Mouse (Mus musculus) frontal cortex, postnatal 14 days (tissue): Measurements from ENCODE around the gene Dstyk.
"Not testable (repeated sequence)": the region's sequence is repeated elsewhere in the genome, so short reads cannot be mapped to it uniquely, and the experiment has no call there.

Experiments used
- DNase-seq, 2 experiments: peaks; one replicate each; pipeline ENCODE4 v3.0.0; 2022; ENCODE audit warnings: low spot score in 2 of 2

Gene Dstyk

GRCm38 (mm10) chr1:132436960-132437359 lies 19.6 kb downstream of the Dstyk start:
- no peak for DNase-seq

DNA sequence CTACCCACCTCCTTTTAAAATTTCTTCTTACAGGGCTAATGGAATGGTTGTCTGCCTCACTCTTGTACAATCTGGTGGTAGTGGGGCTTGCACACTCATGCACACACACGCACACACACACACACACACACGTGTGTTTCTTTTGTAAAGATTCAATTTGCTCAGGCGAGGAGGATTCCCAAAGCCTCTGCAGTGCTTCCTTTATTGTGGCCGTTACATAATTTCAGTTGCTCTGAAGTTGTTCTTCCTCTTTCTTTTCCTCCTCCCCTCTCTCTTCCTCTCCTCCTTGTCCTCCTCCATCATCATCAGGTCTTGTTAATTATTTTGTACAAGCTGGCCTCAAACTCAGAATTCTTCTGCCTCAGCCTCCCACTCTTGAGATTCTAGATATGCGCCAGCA lies 20.0 kb downstream of the Dstyk start:
- no peak for DNase-seq

DNA sequence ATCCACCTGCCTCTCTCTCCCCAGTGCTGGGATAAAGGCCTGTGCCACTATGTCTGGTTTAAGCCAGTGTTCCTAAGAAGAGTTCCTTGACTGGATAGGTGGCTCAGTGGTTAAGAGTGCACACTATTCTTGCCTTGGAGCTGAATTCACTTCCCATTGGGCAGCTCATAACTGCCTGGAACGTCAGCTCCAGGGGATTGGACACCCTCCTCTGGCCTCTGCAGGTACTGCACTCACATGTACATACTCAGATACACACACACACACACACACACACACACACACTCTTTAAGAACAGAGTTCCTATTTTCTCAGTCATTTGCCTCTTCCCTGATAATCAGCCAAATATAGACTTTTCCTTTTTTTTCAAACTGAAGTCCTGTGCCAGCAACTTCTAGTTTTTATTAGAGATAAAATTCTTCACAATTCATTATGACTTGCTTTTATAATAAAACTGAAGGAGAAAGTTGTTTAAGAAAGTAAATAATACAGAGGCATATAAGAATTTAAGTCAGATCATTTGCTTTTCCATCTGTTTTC lies 23.6 kb downstream of the Dstyk start:
- DNase-seq: no peak

DNA sequence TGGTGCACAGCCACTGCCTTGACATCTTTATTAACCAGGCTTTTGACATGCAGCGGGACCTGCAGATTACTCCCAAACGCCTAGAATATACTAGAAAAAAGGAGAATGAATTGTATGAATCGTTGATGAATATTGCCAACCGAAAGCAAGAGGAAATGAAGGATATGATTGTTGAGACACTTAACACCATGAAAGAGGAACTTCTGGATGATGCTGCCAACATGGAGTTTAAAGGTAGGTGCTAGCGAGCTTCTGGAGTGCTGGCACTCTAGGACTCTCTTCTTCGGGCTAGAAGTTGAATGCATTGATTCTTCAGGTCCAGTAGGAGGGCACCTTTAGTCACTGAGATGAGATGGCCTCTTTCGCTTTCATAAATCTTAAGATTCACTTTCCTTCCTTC lies 32.4 kb downstream of the Dstyk start:
- no peak for DNase-seq

- DNase-seq: no peak
Measured at GRCm38 (mm10) chr1:132464651-132465050, 47.3 kb downstream of the Dstyk start.

DNA sequence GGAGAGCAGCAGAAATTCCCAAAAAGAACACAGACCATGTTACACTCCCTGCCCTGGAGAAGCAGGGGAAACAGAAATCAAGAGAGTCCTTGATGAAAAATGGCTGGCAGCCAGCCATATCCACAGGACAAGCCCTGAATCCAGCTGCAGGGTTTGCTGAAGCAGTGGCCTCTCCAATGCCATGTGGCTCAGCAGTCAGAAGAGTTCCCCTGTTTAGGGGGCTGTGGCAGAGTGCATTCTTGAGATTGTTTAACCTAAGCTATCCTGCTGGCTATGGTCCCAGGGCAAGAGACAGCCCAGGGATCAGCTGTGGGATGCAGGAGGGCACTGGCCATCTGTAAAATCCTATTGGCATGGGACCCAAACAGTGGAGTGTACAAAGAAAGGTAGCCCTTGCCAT lies 51.6 kb downstream of the Dstyk start:
- DNase-seq: no peak

- no peak for DNase-seq
Measured at GRCm38 (mm10) chr1:132469519-132469918, 52.2 kb downstream of the Dstyk start.

DNA sequence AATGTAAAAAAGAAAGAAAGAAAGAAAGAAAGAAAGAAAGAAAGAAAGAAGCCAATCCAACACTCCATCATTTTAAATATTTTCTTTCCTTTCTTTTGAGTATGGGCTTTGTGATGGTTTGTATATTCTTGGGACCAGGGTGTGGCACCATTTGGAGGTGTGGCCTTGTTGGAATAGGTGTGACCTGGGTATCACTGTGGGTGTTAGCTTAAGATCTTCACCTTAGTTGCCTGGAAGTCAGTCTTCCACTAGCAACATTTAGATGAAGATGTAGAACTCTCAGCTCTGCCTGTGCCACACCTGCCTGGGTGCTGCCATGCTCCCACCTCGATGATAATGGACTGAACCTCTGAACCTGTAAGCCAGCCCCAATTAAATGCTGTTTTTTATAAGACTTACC lies 52.7 kb downstream of the Dstyk start:
- DNase-seq: not testable (repeated sequence)

GRCm38 (mm10) chr1:132471032-132471431 lies 53.7 kb downstream of the Dstyk start:
- DNase-seq: no peak

- no peak for DNase-seq
Measured at GRCm38 (mm10) chr1:132471499-132471898, 54.1 kb downstream of the Dstyk start.

GRCm38 (mm10) chr1:132472537-132472936 lies 55.2 kb downstream of the Dstyk start:
- DNase-seq: no peak

DNA sequence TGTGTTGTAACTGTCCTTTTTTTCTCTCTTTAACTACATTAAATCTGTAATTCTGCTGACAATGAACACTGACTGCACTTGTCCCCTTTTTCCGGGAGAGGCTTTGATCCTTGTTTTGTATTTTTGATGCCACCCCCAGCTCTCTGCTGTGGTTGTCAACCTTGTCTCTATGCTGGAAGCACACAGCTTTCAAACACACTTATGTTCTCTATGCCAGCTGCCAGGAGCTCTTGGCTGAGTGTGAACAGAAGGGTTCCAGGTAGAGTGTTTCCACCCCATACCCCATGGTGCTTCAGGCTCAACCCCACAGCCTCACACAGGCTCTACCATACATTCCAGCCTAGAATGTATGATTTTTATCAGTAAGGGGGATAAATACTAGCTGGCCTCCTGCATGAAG lies 57.1 kb downstream of the Dstyk start:
- DNase-seq: no peak

DNA sequence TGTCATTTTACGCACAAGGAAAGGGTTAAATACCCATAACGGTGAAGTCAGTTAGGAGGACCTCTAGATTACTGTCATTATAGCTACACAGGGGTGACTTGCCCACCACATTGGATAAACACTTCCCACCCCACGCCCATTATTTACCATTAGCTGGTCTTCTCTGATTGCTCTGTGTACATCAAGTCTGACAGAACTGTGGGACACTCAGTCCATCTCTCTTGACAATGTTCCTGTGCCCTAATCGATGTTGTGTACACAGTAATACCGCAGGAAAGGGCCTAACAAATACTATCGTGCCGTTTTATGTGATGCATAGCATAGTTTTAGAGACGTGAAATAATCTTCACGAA lies 59.2 kb downstream of the Dstyk start:
- DNase-seq: no peak

DNA sequence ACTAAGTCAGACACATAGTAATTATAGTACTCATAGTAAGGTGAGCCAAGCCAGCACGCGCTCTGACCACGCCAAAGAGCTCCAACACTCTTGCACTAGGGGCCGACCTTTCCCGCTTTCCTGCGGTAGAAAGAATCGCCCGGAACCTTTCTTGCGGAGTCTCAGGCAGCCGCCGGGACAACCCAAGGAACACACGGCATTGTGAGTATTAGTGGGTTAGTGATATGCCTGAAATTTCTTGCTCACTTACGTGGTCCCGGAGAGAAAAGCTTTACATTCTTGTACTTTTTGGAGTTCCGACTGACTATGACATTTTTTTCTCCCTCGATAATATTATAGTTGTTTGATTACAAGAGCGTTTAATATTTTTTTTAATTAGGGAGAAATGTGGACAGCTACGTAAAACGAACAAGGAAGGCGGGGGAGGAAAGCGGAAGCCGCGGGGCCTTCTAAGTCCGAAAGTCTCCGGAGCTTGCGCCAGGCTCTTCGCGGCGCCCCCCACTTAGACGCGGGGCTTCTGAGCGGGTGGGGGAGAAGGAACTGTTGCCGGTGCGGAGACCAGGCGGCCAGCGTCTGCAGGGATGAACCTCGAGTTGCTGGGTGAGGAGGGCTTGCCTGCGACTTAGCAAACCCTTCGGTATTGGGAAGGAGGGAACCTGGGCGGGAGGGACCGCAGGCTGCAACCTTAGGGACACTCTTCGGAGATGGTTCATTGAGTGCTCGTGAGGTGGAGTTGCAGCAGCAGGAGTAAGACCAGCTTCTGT lies 59.8 kb downstream of the Dstyk start, which contains the start of gene Rbbp5:
TSS of gene Rbbp5 (plus strand) at position 438 of the 764 bp plus-strand sequence.
- peak; percentile 76 to 78 for DNase-seq

DNA sequence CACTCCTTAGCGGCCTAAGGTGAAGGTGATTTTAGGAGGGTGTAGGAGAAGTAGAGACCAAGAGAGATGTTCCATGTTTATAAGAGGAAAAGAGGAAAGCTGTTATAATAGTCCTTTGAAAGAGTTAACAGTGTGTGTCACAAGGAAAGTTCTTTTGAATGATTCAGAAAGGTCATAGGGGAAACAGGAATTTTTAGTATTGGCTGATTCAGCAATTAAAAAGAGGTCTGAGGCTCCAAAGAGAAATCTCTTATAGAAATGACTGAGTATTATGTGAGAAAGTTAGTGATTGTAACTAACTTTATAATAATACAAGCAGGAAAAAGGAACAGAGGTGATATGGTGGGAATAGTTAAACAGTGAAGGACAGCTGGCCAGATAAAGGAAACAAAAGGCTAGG lies 62.1 kb downstream of the Dstyk start:
- DNase-seq: no peak

- DNase-seq: no peak
Measured at GRCm38 (mm10) chr1:132481619-132482018, 64.3 kb downstream of the Dstyk start.

GRCm38 (mm10) chr1:132483234-132483633 lies 65.9 kb downstream of the Dstyk start:
- no peak for DNase-seq

- DNase-seq: no peak
Measured at GRCm38 (mm10) chr1:132483759-132484158, 66.4 kb downstream of the Dstyk start.

- DNase-seq: no peak
Measured at GRCm38 (mm10) chr1:132500535-132500934, 83.2 kb downstream of the Dstyk start.

DNA sequence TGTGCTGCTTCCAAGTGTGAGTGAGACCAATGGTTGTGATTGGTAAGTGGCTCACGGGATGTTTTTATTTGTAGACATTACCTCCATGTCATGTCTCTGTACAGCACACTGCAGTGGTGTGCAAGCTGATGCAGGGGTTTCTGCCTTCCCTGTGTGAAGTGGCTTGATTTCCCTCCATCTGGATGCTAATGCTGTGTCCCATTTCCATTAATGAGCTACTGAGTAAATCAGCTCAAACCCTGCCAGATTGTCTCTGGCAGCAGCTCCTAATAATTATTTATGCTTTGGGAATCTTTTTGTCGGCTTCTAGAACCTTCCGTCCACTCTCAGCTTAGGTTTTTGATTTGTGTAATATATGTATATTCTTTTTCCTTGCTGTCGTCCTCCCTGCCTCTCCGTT lies 87.8 kb downstream of the Dstyk start:
- DNase-seq: no peak

DNA sequence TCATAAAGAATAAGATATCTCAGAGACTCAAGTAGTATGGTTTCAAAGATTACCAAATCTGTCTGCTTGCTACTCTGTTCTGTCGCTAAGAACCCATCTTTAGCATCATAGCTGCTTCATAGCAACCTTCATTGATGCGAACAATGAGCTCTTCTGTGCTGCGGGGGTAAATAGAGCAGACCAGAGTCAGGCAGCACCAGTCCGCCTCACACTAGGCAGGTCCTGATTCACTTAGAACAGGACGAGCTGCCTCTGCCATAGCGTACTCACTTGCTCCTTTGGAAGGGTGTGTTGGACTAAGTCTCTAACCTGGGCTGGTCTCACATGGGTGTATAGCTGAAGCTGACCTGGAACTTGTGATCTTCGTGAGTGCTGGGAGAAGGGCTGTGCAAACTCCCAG lies 88.7 kb downstream of the Dstyk start, which contains the start of gene Tmem81:
TSS of gene Tmem81 (plus strand) at position 173 of the 400 bp plus-strand sequence.
- DNase-seq: no peak

- DNase-seq: no peak
Measured at GRCm38 (mm10) chr1:132506656-132507055, 89.3 kb downstream of the Dstyk start.

DNA sequence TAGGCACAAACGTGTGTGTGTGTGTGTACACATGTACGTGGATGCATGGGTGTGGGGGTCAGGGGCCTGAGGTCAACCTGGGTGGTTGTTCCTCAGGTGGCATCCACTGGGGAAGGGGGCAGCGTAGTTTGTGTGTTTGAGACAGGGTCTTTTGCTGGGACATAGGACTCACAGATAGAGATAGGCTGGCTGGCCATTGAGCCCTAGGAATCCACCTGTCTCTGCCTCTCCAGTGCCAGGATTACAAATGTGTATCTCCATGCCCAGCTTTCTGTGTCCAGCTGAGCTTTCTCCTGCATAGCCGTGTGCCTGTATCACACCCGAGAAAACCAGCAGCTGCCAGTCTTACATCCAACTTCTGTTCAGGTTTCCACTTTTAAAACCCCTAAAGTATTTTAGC lies 92.4 kb downstream of the Dstyk start:
- no peak for DNase-seq

DNA sequence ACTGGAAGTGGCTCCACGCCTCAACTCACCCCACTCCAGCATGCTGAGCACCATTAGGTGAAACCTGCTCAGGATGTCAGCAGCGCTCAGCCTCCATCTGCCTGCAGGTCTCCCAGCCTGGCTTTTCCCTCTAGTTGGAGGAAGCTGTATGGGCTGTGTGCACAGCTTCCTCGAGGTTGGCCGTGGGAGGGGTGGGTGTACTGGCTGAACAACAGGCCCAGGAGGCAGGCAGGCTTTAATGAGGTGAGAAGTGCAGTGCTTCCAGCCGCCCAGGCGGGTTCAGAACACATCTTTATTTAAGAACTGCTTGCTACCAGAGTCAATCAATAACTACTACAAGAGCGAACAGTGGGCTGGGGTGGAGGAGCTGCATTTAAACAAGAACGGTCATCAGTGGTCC lies 94.2 kb downstream of the Dstyk start:
- no peak for DNase-seq
